Mouse (Mus musculus) erythroblast, embryonic 14.5 days (primary cell): ENCODE measurements around the gene Ssx2ip. TPM values are rescaled to one million over a fixed set of nuclear protein-coding genes. Genes with fewer than 3 reads are reported as not detected.

Experiments used
- H3K27me3 ChIP-seq: 2 replicates; pipeline ENCODE4 v1.6.1; 2012; ENCODE audit warnings: inconsistent platforms; ENCODE audit not compliant: control insufficient read depth
- H3K36me3 ChIP-seq: 2 replicates; pipeline ENCODE4 v1.6.1; 2012; ENCODE audit warnings: mild to moderate bottlenecking, inconsistent platforms; ENCODE audit not compliant: control insufficient read depth
- H3K4me1 ChIP-seq: 2 replicates; pipeline ENCODE4 v1.6.1; 2012; ENCODE audit warnings: inconsistent platforms; ENCODE audit not compliant: control insufficient read depth
- H3K4me3 ChIP-seq: replicated peaks from 2 replicates; pipeline ENCODE3; 2012; ENCODE audit warnings: moderate library complexity, mild to moderate bottlenecking, inconsistent platforms
- H3K9me3 ChIP-seq: 2 replicates; pipeline ENCODE4 v1.6.1; 2012; ENCODE audit warnings: low read length, inconsistent platforms, mixed read lengths; ENCODE audit not compliant: control insufficient read depth
- GATA1 ChIP-seq: IDR thresholded peaks from 2 replicates; pipeline ENCODE4 v1.6.1; 2012; ENCODE audit warnings: low read length, inconsistent platforms, mixed read lengths
- TAL1 ChIP-seq: IDR thresholded peaks from 3 replicates; pipeline ENCODE4 v1.6.1; 2012; ENCODE audit warnings: low read length, inconsistent platforms, mixed read lengths
- polyA plus RNA-seq: library from polyadenylated mRNA; stranded (reverse); fragments of >175 nt; gene quantifications from 2 replicates; pipeline ENCODE4 v1.2.3, GENCODE M21; 2012

Gene Ssx2ip
- polyA plus RNA-seq, 1 experiment, result 7.2 TPM

- no peaks in the 10 kb centered on the region for H3K27me3 ChIP-seq
- no peaks in the 10 kb centered on the region for H3K9me3 ChIP-seq
- peaks cover 67% of the 10 kb centered on the region for H3K4me1 ChIP-seq
- TF ChIP-seq TAL1 (no peak), GATA1 (no peak)
- no peaks in the 10 kb centered on the region for H3K36me3 ChIP-seq
- no peak overlapping the region for H3K4me3 ChIP-seq
These were observed 8.2 kb upstream of the Ssx2ip start for GRCm38 (mm10) chr3:146396256-146396655.

GRCm38 (mm10) chr3:146396934-146397333 lies 7.5 kb upstream of the Ssx2ip start:
- no peaks in the 10 kb centered on the region for H3K36me3 ChIP-seq
- H3K4me1 ChIP-seq, result peaks cover 62% of the 10 kb centered on the region
- TF ChIP-seq GATA1, result no peak
- no peak for TF ChIP-seq TAL1
- H3K4me3 ChIP-seq, result no peak overlapping the region
- no peaks in the 10 kb centered on the region for H3K27me3 ChIP-seq
- no peaks in the 10 kb centered on the region for H3K9me3 ChIP-seq

DNA sequence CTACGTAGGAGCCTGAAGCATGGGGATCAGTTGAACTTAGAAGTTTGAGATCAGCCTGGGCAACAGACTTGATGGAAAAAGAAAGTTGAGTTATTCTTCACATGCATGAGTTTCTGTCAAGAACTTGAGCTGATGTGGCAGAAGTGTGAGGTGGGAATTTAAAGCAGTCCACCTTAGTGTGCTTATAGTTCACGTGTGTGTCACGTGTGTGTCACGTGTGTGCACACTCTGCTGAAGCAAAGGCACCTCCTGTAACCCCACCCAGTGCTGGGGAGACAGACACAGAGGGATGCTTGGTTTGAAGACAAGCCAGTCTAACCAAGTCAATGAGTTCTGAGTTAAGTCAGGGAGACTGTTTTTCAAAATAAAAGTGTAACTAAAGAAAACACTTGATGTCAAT lies 6.6 kb upstream of the Ssx2ip start:
- Histone ChIP-seq H3K4me1 (peaks cover 54% of the 10 kb centered on the region), H3K4me3 (no peak overlapping the region), H3K36me3 (peaks cover 1% of the 10 kb centered on the region), H3K27me3 (no peaks in the 10 kb centered on the region), H3K9me3 (peaks cover 2% of the 10 kb centered on the region; the same call in 1 of the 2 replicates)
- TF ChIP-seq GATA1, result no peak

DNA sequence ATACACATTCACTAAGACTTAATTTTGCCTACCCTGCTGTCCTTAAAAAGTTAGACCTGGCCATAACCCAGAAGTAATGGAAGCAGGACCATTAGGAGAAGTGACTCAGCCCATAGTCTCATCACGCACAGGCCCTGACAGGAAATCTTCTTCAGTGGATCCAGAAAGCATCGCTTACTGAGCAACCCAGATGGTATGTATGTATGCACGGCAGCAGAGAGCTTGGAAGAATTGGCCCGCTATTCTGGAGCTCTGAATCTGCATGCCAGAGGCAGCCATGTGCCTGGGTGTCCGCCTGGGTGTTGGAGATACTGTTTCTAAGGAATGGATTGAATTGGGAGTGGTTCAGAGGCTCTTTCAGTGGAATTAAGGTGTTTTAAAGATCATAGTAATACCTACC lies 5.2 kb upstream of the Ssx2ip start:
- TF ChIP-seq GATA1 (no peak), TAL1 (no peak)

DNA sequence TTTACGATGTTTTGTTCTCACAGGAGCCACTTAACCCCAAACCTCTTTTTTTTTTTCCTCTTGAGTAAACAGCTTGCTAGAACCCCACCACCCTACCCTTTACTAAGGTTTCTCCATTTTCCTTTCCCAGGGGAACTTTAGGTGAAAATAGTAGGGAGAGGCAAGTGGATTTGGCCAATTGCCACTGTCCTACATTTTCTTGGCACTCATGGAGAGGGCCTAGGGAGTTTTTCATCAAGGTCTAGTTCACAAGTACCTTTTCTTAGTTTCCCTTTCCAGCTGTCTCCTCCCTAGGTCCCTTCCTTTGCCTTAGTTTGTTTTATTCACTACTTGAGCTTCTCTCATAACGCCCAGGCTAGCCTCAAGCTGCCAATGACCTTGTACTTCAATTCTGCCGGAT lies 672 bp upstream of the Ssx2ip start:
- H3K4me3 ChIP-seq, result peak overlapping the region; percentile 94
- TF ChIP-seq GATA1 (no peak), TAL1 (no peak)
- H3K27me3 ChIP-seq, result no peaks in the 10 kb centered on the region
- peaks cover 5% of the 10 kb centered on the region; the same call in 1 of the 2 replicates for H3K9me3 ChIP-seq
- peaks cover 52% of the 10 kb centered on the region for H3K4me1 ChIP-seq
- peaks cover 44% of the 10 kb centered on the region for H3K36me3 ChIP-seq

More for the DNA sequence above, 5.2 kb upstream of the Ssx2ip start:
- no peaks in the 10 kb centered on the region for H3K27me3 ChIP-seq
- H3K4me1 ChIP-seq, result peaks cover 53% of the 10 kb centered on the region
- peaks cover 8% of the 10 kb centered on the region for H3K36me3 ChIP-seq
- peaks cover 5% of the 10 kb centered on the region; the same call in 1 of the 2 replicates for H3K9me3 ChIP-seq
- H3K4me3 ChIP-seq, result no peak overlapping the region

GRCm38 (mm10) chr3:146405213-146406006 lies 968 bp downstream of the Ssx2ip start:
- Histone ChIP-seq H3K9me3 (peaks cover 5% of the 10 kb centered on the region; the same call in 1 of the 2 replicates), H3K27me3 (no peaks in the 10 kb centered on the region), H3K36me3 (peaks cover 61% of the 10 kb centered on the region), H3K4me3 (peak overlapping the region; percentile 94), H3K4me1 (peaks cover 61% of the 10 kb centered on the region)
- TF ChIP-seq GATA1, result peak; percentile 90
- TF ChIP-seq TAL1, result peak; percentile 80

- H3K27me3 ChIP-seq, result no peaks in the 10 kb centered on the region
- peaks cover 66% of the 10 kb centered on the region for H3K36me3 ChIP-seq
- peaks cover 5% of the 10 kb centered on the region; the same call in 1 of the 2 replicates for H3K9me3 ChIP-seq
- H3K4me1 ChIP-seq, result peaks cover 67% of the 10 kb centered on the region
- TF ChIP-seq TAL1 (no peak), GATA1 (no peak)
- peak overlapping the region; percentile 94 for H3K4me3 ChIP-seq
These were observed 1.5 kb downstream of the Ssx2ip start for GRCm38 (mm10) chr3:146406007-146406341.

GRCm38 (mm10) chr3:146407086-146407721 lies 2.8 kb downstream of the Ssx2ip start:
- peaks cover 5% of the 10 kb centered on the region; the same call in 1 of the 2 replicates for H3K9me3 ChIP-seq
- peaks cover 78% of the 10 kb centered on the region for H3K4me1 ChIP-seq
- H3K4me3 ChIP-seq, result peak overlapping the region; percentile 94
- no peaks in the 10 kb centered on the region for H3K27me3 ChIP-seq
- peaks cover 79% of the 10 kb centered on the region for H3K36me3 ChIP-seq
- TF ChIP-seq TAL1 (no peak), GATA1 (no peak)

DNA sequence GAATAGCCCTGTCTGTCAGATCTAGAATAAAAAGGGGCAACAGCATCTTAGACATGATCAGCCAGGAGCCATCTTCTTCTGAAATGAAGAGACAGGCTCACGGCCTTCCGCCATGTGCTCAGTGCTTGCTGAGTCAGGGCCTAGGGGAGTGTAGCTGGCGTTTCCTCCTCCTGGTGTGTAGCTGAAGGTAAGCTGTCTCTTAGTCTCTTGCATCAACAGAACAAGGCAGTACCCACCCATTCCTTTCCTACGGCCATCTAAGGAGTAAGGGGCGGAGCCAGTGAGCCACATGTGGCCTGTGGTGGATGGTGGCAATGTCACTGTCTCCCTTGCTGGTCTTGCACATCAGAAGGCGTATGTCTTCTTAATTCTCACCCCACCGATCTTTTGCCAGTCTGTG lies 5.7 kb downstream of the Ssx2ip start:
- H3K9me3 ChIP-seq, result 0 out of 2 replicates have a peak, but pooled peaks cover 3% of the 10 kb centered on the region
- H3K27me3 ChIP-seq, result no peaks in the 10 kb centered on the region
- peak overlapping the region; percentile 19 for H3K4me3 ChIP-seq
- no peak for TF ChIP-seq GATA1
- TF ChIP-seq TAL1, result no peak
- H3K4me1 ChIP-seq, result peaks cover 91% of the 10 kb centered on the region
- peaks cover 99% of the 10 kb centered on the region for H3K36me3 ChIP-seq
